Mouse (Mus musculus): ENCODE results near the gene Nkd2. TPM values are rescaled to one million over a fixed set of nuclear protein-coding genes. Genes with fewer than 3 reads are reported as not detected.
A peak's percentile ranks its signal among the peaks of the same experiment; 100 is the strongest.

Gene Nkd2
- total and polyA plus RNA-seq, 3 experiments, result 1.2 to 2.3 (median 1.9) TPM

DNA sequence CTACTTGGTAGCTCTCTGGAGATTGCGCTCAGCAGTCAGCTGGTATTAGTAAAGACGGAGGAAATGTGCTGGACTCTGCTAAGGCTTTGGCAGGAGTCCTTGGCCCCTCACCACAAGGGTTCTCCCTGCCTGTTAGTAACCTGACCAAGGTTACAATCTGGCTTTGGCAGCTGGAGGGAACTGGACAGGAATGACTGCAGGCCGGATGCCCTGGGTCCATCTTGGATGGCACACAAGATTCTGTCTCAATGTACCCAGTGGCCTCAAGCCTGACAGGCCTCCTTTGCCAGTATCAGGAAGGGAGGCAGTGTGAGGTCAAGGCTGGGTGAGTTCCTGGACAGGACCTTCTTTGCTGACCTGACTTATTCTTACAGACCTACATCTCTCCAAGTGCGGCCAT lies 55.3 kb downstream of the Nkd2 start:
- Histone ChIP-seq H3K79me2 (replicated peaks; ENCODE audit: control insufficient read depth, insufficient read depth, low read length) (no peaks in the 10 kb centered on the region), H3K9ac (ENCODE audit: low read depth, low read length) (no peak overlapping the region), H3K4me1 (ENCODE audit: control insufficient read depth, insufficient read depth, low read length) (no peaks in the 10 kb centered on the region), H3K27ac (no peak overlapping the region), H3K36me3 (ENCODE audit: control insufficient read depth, insufficient read depth, low read length) (peaks cover 2% of the 10 kb centered on the region; the same call in 1 of the 2 replicates), H3K27me3 (ENCODE audit: control insufficient read depth, insufficient read depth, low read length) (no peaks in the 10 kb centered on the region), H3K4me3 (no peak overlapping the region)
- intact Hi-C loops (cut with DNase I), result no loop called here
- 78% methylated on average over 4 of the region's 4 CpGs for WGBS
- peak in 1 of 2 experiments; percentile 47 for DNase-seq
- TF ChIP-seq EP300 (IDR thresholded peaks at IDR 0.05; ENCODE audit: insufficient read depth, low read depth, low read length) (peak; percentile 30; the same call in 1 of the 2 replicates), POLR2A (IDR thresholded peaks at IDR 0.05; ENCODE audit: insufficient read depth, low read depth, low read length) (no peak), CTCF (IDR thresholded peaks at IDR 0.05) (no peak)

DNA sequence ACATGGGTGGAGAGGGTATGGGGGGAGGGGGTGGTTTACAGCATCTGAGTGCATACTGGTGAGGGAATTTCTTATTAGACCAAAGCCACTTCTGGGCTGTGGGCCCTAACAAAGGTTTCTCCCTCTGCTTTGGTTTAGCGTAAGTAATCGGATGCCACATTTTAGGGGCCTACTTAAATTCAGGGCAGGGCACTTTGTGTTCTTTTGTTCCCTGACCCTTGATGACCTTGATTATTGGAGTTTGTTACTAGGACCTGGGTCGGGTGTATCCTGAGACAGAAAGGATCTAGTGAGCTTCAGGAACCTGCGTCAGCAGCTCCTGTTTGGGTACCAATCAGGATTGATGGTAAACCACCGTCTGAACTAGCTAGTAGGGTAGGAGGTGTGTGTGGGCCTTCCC lies 64.9 kb downstream of the Nkd2 start:
- Histone ChIP-seq H3K4me3 (no peak overlapping the region), H3K36me3 (ENCODE audit: control insufficient read depth, insufficient read depth, low read length) (no peaks in the 10 kb centered on the region), H3K4me1 (ENCODE audit: control insufficient read depth, insufficient read depth, low read length) (peaks cover 13% of the 10 kb centered on the region), H3K9ac (ENCODE audit: low read depth, low read length) (no peak overlapping the region), H3K27ac (no peak overlapping the region), H3K79me2 (replicated peaks; ENCODE audit: control insufficient read depth, insufficient read depth, low read length) (no peaks in the 10 kb centered on the region; the same call in 1 of the 2 replicates), H3K27me3 (ENCODE audit: control insufficient read depth, insufficient read depth, low read length) (no peaks in the 10 kb centered on the region)
- intact Hi-C loops (cut with DNase I), result no loop called here
- TF ChIP-seq CTCF (IDR thresholded peaks at IDR 0.05) (no peak), POLR2A (IDR thresholded peaks at IDR 0.05; ENCODE audit: insufficient read depth, low read depth, low read length) (no peak), EP300 (IDR thresholded peaks at IDR 0.05; ENCODE audit: insufficient read depth, low read depth, low read length) (no peak)
- no peak for DNase-seq
- 54% methylated on average over 5 of the region's 5 CpGs for WGBS

DNA sequence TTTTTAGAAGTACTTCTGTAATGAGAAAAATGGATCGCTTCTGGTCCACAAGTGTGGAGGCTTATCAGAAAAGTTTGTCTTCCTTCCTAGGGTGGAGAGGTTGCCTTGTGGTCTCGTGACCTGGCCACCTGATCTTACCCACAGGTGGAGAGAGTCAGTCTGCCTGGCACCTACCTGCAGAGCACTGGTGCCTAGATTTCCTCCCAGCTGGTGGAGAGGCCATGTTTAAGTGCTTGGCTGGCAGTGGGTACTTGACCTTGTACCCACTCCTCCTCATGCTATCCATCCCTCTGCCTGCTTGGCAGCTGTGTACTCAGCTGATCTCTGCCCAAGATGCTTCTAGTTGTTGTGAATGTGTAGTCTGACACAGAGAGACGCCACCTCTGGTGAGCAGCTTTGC lies 69.9 kb downstream of the Nkd2 start:
- 79% methylated on average over 3 of the region's 3 CpGs for WGBS
- Histone ChIP-seq H3K9ac (ENCODE audit: low read depth, low read length) (no peak overlapping the region), H3K27me3 (ENCODE audit: control insufficient read depth, insufficient read depth, low read length) (no peaks in the 10 kb centered on the region), H3K36me3 (ENCODE audit: control insufficient read depth, insufficient read depth, low read length) (peaks cover 10% of the 10 kb centered on the region), H3K27ac (no peak overlapping the region), H3K79me2 (replicated peaks; ENCODE audit: control insufficient read depth, insufficient read depth, low read length) (peaks cover 4% of the 10 kb centered on the region; the same call in 1 of the 2 replicates), H3K4me1 (ENCODE audit: control insufficient read depth, insufficient read depth, low read length) (peaks cover 30% of the 10 kb centered on the region), H3K4me3 (no peak overlapping the region)
- TF ChIP-seq POLR2A (IDR thresholded peaks at IDR 0.05; ENCODE audit: insufficient read depth, low read depth, low read length) (no peak), CTCF (IDR thresholded peaks at IDR 0.05) (no peak), EP300 (IDR thresholded peaks at IDR 0.05; ENCODE audit: insufficient read depth, low read depth, low read length) (no peak)
- DNase-seq, result no peak
- intact Hi-C loops (cut with DNase I), result loop anchor here (2.0 kb wide), 1 partner anchor 21 kb away; no protein-coding TSS in a partner anchor

DNA sequence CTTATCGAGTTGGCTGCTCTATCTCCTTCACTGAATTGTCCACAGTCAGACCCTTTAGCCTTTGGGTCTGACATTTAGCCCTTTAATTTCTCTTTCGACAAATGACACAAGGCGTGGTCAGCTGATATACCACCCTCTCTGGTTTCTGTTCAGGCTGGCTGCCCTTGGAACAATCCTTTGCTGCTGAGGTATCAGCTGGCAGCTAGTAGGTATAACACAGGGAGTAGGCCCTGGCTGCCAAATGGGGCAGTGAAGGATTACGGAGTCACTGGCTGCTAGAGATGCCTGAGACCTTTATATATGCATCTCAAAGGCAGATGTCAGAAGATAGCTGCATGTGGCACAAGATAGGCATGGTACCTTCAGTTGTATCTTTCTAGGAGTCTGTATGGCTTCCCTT lies 71.6 kb downstream of the Nkd2 start:
- H3K27ac ChIP-seq, result peak overlapping the region; percentile 61
- H3K9ac ChIP-seq (ENCODE audit: low read depth, low read length), result no peak overlapping the region
- no peak overlapping the region for H3K4me3 ChIP-seq
- DNase-seq, result peak in 1 of 2 experiments; percentile 60
- H3K4me1 ChIP-seq (ENCODE audit: control insufficient read depth, insufficient read depth, low read length), result peaks cover 33% of the 10 kb centered on the region
- peaks cover 18% of the 10 kb centered on the region for H3K36me3 ChIP-seq (ENCODE audit: control insufficient read depth, insufficient read depth, low read length)
- intact Hi-C loops (cut with DNase I), result loop anchor here (2.0 kb wide), 1 partner anchor 23 kb away; no protein-coding TSS in a partner anchor
- TF ChIP-seq CTCF (IDR thresholded peaks at IDR 0.05) (peak; percentile 27), POLR2A (IDR thresholded peaks at IDR 0.05; ENCODE audit: insufficient read depth, low read depth, low read length) (no peak)
- H3K79me2 ChIP-seq (replicated peaks; ENCODE audit: control insufficient read depth, insufficient read depth, low read length), result 0 out of 2 replicates have a peak, but pooled peaks cover 4% of the 10 kb centered on the region
- 53% methylated on average over 4 of the region's 4 CpGs for WGBS
- no peaks in the 10 kb centered on the region for H3K27me3 ChIP-seq (ENCODE audit: control insufficient read depth, insufficient read depth, low read length)

DNA sequence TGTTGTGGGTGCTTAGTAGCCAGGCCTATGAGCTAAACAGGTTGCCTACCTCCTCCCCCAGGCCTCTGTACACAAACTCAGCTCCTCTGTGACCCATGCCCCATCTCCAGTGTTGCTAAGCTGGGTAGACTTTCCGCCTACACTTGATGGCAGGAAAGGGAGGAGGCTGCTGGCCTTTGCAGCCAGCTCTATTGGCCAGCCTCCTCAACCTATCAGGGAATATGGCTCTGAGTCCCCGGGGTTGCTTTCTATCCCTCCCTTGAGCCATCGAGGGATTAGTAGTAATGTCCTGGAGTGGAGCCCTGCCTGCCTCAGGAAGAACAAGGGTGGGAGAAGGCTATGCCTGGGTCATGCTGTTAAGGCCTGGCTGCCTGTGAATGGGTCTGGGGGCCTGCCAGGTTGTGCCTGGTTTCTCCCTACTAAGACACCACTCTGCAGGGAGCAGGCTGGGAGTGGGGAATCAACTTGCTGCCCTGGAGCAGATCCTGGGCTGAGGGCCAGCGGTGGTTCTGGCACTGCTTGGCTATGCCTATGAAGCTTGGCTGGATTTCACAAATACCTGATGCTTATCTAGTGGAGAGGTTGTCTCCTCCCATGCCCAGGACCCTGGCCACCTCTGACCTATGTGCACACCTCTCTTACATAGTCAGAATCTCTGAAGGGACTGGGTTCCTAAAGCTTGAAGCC lies 73.8 kb downstream of the Nkd2 start:
- Histone ChIP-seq H3K79me2 (replicated peaks; ENCODE audit: control insufficient read depth, insufficient read depth, low read length) (peaks cover 6% of the 10 kb centered on the region; the same call in 1 of the 2 replicates), H3K36me3 (ENCODE audit: control insufficient read depth, insufficient read depth, low read length) (peaks cover 18% of the 10 kb centered on the region), H3K9ac (ENCODE audit: low read depth, low read length) (peak overlapping the region; percentile 20; the same call in 1 of the 2 replicates), H3K4me3 (no peak overlapping the region), H3K27me3 (ENCODE audit: control insufficient read depth, insufficient read depth, low read length) (no peaks in the 10 kb centered on the region), H3K27ac (peak overlapping the region; percentile 86), H3K4me1 (ENCODE audit: control insufficient read depth, insufficient read depth, low read length) (peaks cover 38% of the 10 kb centered on the region)
- TF ChIP-seq POLR2A (IDR thresholded peaks at IDR 0.05; ENCODE audit: insufficient read depth, low read depth, low read length) (no peak), EP300 (IDR thresholded peaks at IDR 0.05; ENCODE audit: insufficient read depth, low read depth, low read length) (0 out of 2 replicates have a peak, but pooled peaks have one; percentile 16), CTCF (IDR thresholded peaks at IDR 0.05) (no peak)
- peak; percentile 61 to 66 for DNase-seq
- intact Hi-C loops (cut with DNase I), result loop anchor here (2.0 kb wide), 1 partner anchor 45 kb away; no protein-coding TSS in a partner anchor
- WGBS, result 19% methylated on average over 4 of the region's 4 CpGs

DNA sequence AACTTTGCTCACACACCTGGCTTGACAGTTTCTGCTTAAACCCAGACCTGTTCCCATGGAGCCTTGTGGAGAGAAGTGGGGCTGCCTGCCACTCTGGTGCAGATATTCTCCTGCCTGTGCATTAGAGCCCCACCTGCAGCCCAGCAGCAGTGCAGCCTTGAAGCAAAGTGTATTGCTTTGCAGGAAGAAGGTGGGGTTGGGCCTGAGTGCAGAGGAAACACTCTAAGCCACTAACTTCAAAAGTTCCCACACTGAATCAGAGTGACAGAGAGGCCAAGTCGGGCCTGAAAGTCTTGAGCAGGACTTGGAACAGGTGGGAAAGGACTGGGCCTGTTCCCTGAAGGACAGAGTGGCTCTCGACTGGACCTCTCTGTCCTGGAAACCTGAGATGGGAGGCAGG lies 74.8 kb downstream of the Nkd2 start:
- 13% methylated on average over 2 of the region's 2 CpGs for WGBS
- TF ChIP-seq EP300 (IDR thresholded peaks at IDR 0.05; ENCODE audit: insufficient read depth, low read depth, low read length) (no peak), POLR2A (IDR thresholded peaks at IDR 0.05; ENCODE audit: insufficient read depth, low read depth, low read length) (peak; percentile 19; the same call in 1 of the 2 replicates), CTCF (IDR thresholded peaks at IDR 0.05) (peak; percentile 60)
- H3K27ac ChIP-seq, result peak overlapping the region; percentile 86
- H3K4me1 ChIP-seq (ENCODE audit: control insufficient read depth, insufficient read depth, low read length), result peaks cover 41% of the 10 kb centered on the region
- peak overlapping the region; percentile 12; the same call in 1 of the 2 replicates for H3K9ac ChIP-seq (ENCODE audit: low read depth, low read length)
- intact Hi-C loops (cut with DNase I), result loop anchor here (2.0 kb wide), 1 partner anchor 44 kb away; no protein-coding TSS in a partner anchor
- 0 out of 2 replicates have a peak overlapping the region, but pooled peaks have one; percentile 18 for H3K4me3 ChIP-seq
- H3K27me3 ChIP-seq (ENCODE audit: control insufficient read depth, insufficient read depth, low read length), result no peaks in the 10 kb centered on the region
- peaks cover 6% of the 10 kb centered on the region; the same call in 1 of the 2 replicates for H3K79me2 ChIP-seq (replicated peaks; ENCODE audit: control insufficient read depth, insufficient read depth, low read length)
- H3K36me3 ChIP-seq (ENCODE audit: control insufficient read depth, insufficient read depth, low read length), result peaks cover 18% of the 10 kb centered on the region
- no peak for DNase-seq
